Mouse (Mus musculus): ENCODE measurements around the gene Sympk. TPM values are rescaled to one million over a fixed set of nuclear protein-coding genes. Genes with fewer than 3 reads are reported as not detected.
"Not testable (repeated sequence)": the region's sequence is repeated elsewhere in the genome, so short reads cannot be mapped to it uniquely, and the experiment has no call there.

The Sympk gene
- polyA plus RNA-seq, 1 experiment, result 90.3 TPM

GRCm38 (mm10) chr7:19069500-19069899, 45.3 kb downstream of the Sympk start:
- Histone ChIP-seq H3K4me3 (no peak overlapping the region), H3K79me2 (ENCODE audit: control insufficient read depth, insufficient read depth) (no peaks in the 10 kb centered on the region), H3ac (ENCODE audit: control insufficient read depth, insufficient read length) (no peak overlapping the region), H3K27me3 (ENCODE audit: control insufficient read depth, insufficient read depth, insufficient read length) (peaks cover 16% of the 10 kb centered on the region), H3K36me3 (ENCODE audit: control insufficient read depth, insufficient read depth) (no peaks in the 10 kb centered on the region), H3K4me2 (ENCODE audit: low read depth) (no peak overlapping the region)
- no peak for TF ChIP-seq REST (IDR thresholded peaks at IDR 0.05; ENCODE audit: insufficient read depth, insufficient read length)
- no peak for TF ChIP-seq USF1 (IDR thresholded peaks at IDR 0.05; ENCODE audit: low read depth)
- no peak for TF ChIP-seq MAX (IDR thresholded peaks at IDR 0.05; ENCODE audit: low read depth)
- no peak for TF ChIP-seq MYOD1 (IDR thresholded peaks at IDR 0.05; ENCODE audit: control insufficient read depth in 1 of 3, insufficient read length in 2 of 3, low read depth in 2 of 3)
- no peak for TF ChIP-seq CEBPB (IDR thresholded peaks at IDR 0.05; ENCODE audit: insufficient read depth, poor library complexity, severe bottlenecking)
- TF ChIP-seq SRF (IDR thresholded peaks at IDR 0.05; ENCODE audit: control insufficient read depth, insufficient read length, low read depth), result no peak
- no peak for TF ChIP-seq TCF3 (IDR thresholded peaks at IDR 0.05; ENCODE audit: insufficient read length, low read depth)

DNA sequence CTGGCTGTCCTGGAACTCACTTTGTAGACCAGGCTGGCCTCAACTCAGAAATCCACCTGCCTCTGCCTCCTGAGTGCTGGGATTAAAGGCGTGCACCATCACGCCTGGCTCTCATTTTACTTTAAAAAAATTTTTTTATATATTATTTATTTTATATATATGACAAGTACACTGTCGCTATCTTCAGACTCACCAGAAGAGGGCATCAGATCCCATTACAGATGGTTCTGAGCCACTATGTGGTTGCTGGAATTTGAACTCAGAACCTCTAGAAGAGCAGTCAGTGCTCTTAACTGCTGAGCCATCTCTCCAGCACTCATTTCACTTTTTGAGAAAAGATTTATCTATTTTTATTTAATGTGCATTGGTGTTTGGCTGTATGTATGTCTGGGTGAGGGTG, 46.8 kb downstream of the Sympk start:
- H3K4me3 ChIP-seq; H3K79me2 ChIP-seq (ENCODE audit: control insufficient read depth, insufficient read depth); H3ac ChIP-seq (ENCODE audit: control insufficient read depth, insufficient read length); H3K36me3 ChIP-seq (ENCODE audit: control insufficient read depth, insufficient read depth); H3K4me2 ChIP-seq (ENCODE audit: low read depth); H3K27me3 ChIP-seq (ENCODE audit: control insufficient read depth, insufficient read depth, insufficient read length): not testable (repeated sequence)

GRCm38 (mm10) chr7:19073504-19073903, 49.3 kb downstream of the Sympk start:
- H3K36me3 ChIP-seq (ENCODE audit: control insufficient read depth, insufficient read depth), result no peaks in the 10 kb centered on the region
- no peak overlapping the region for H3K4me3 ChIP-seq
- no peak overlapping the region for H3K4me2 ChIP-seq (ENCODE audit: low read depth)
- TF ChIP-seq REST (IDR thresholded peaks at IDR 0.05; ENCODE audit: insufficient read depth, insufficient read length), result no peak
- TF ChIP-seq CEBPB (IDR thresholded peaks at IDR 0.05; ENCODE audit: insufficient read depth, poor library complexity, severe bottlenecking), result no peak
- TF ChIP-seq MYOD1 (IDR thresholded peaks at IDR 0.05; ENCODE audit: control insufficient read depth in 1 of 3, insufficient read length in 2 of 3, low read depth in 2 of 3), result no peak
- TF ChIP-seq USF1 (IDR thresholded peaks at IDR 0.05; ENCODE audit: low read depth), result no peak
- no peak for TF ChIP-seq E2F4 (IDR thresholded peaks at IDR 0.05; ENCODE audit: insufficient read depth)
- TF ChIP-seq TCF3 (IDR thresholded peaks at IDR 0.05; ENCODE audit: insufficient read length, low read depth), result no peak
- TF ChIP-seq POLR2AphosphoS2 (IDR thresholded peaks at IDR 0.05; ENCODE audit: insufficient read length, low read depth), result no peak
- no peak for TF ChIP-seq TCF12 (IDR thresholded peaks at IDR 0.05; ENCODE audit: insufficient read depth, poor library complexity, severe bottlenecking)
- TF ChIP-seq POLR2A (IDR thresholded peaks at IDR 0.05; ENCODE audit: insufficient read length, low read depth), result no peak
- no peak for TF ChIP-seq SRF (IDR thresholded peaks at IDR 0.05; ENCODE audit: control insufficient read depth, insufficient read length, low read depth)
- no peak for TF ChIP-seq MAX (IDR thresholded peaks at IDR 0.05; ENCODE audit: low read depth)
- TF ChIP-seq MYOG (IDR thresholded peaks at IDR 0.05; ENCODE audit: control insufficient read depth in 1 of 3, insufficient read depth in 1 of 3, insufficient read length in 2 of 3, low read depth in 2 of 3), result no peak
- peaks cover 26% of the 10 kb centered on the region for H3K79me2 ChIP-seq (ENCODE audit: control insufficient read depth, insufficient read depth)
- H3K27me3 ChIP-seq (ENCODE audit: control insufficient read depth, insufficient read depth, insufficient read length), result no peaks in the 10 kb centered on the region
- H3ac ChIP-seq (ENCODE audit: control insufficient read depth, insufficient read length), result no peak overlapping the region

DNA sequence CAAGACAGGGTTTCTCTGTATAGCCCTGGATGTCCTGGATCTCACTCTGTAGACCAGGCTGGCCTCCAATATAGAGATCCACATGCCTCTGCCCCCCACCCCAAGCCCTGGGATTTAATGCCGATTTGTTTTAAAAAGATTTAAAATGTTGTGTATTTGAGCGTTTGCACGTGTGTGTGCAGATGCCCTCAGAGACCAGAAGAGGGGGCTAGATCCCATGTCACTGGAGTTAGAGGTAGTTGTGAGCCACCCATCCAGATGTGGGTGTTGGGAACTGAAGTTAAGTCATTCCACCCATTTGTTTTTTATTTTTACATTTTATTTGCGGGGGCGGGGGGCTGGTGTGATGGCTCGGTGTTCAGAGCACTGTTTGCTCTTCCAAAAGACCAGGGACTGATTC, 50.3 kb downstream of the Sympk start:
- Histone ChIP-seq H3K79me2 (ENCODE audit: control insufficient read depth, insufficient read depth) (peaks cover 31% of the 10 kb centered on the region), H3K4me3 (no peak overlapping the region), H3K27me3 (ENCODE audit: control insufficient read depth, insufficient read depth, insufficient read length) (no peaks in the 10 kb centered on the region), H3K36me3 (ENCODE audit: control insufficient read depth, insufficient read depth) (no peaks in the 10 kb centered on the region), H3ac (ENCODE audit: control insufficient read depth, insufficient read length) (no peak overlapping the region), H3K4me2 (ENCODE audit: low read depth) (no peak overlapping the region)
- TF ChIP-seq SRF (IDR thresholded peaks at IDR 0.05; ENCODE audit: control insufficient read depth, insufficient read length, low read depth) (no peak), POLR2AphosphoS2 (IDR thresholded peaks at IDR 0.05; ENCODE audit: insufficient read length, low read depth) (no peak), CEBPB (IDR thresholded peaks at IDR 0.05; ENCODE audit: insufficient read depth, poor library complexity, severe bottlenecking) (no peak), MAX (IDR thresholded peaks at IDR 0.05; ENCODE audit: low read depth) (no peak), REST (IDR thresholded peaks at IDR 0.05; ENCODE audit: insufficient read depth, insufficient read length) (no peak), POLR2A (IDR thresholded peaks at IDR 0.05; ENCODE audit: insufficient read length, low read depth) (no peak), E2F4 (IDR thresholded peaks at IDR 0.05; ENCODE audit: insufficient read depth) (no peak), MYOD1 (IDR thresholded peaks at IDR 0.05; ENCODE audit: control insufficient read depth in 1 of 3, insufficient read length in 2 of 3, low read depth in 2 of 3) (no peak)

- H3K4me3 ChIP-seq, result peak overlapping the region; percentile 49
- H3K79me2 ChIP-seq (ENCODE audit: control insufficient read depth, insufficient read depth), result peaks cover 31% of the 10 kb centered on the region
- H3K36me3 ChIP-seq (ENCODE audit: control insufficient read depth, insufficient read depth), result no peaks in the 10 kb centered on the region
- TF ChIP-seq MYOG (IDR thresholded peaks at IDR 0.05; ENCODE audit: control insufficient read depth in 1 of 3, insufficient read depth in 1 of 3, insufficient read length in 2 of 3, low read depth in 2 of 3) (no peak), POLR2A (IDR thresholded peaks at IDR 0.05; ENCODE audit: insufficient read length, low read depth) (no peak), TCF3 (IDR thresholded peaks at IDR 0.05; ENCODE audit: insufficient read length, low read depth) (no peak), CEBPB (IDR thresholded peaks at IDR 0.05; ENCODE audit: insufficient read depth, poor library complexity, severe bottlenecking) (no peak), REST (IDR thresholded peaks at IDR 0.05; ENCODE audit: insufficient read depth, insufficient read length) (no peak), USF1 (IDR thresholded peaks at IDR 0.05; ENCODE audit: low read depth) (no peak)
- H3K27me3 ChIP-seq (ENCODE audit: control insufficient read depth, insufficient read depth, insufficient read length), result no peaks in the 10 kb centered on the region
- peak overlapping the region; percentile 62 for H3ac ChIP-seq (ENCODE audit: control insufficient read depth, insufficient read length)
- peak overlapping the region; percentile 85 for H3K4me2 ChIP-seq (ENCODE audit: low read depth)
Observed at GRCm38 (mm10) chr7:19075231-19075630, 51.1 kb downstream of the Sympk start.
